Mouse (Mus musculus) neural tube, embryonic 11.5 days (tissue): Measurements from ENCODE around the gene Lhx6. TPM values are rescaled to one million over a fixed set of nuclear protein-coding genes. Genes with fewer than 3 reads are reported as not detected.

Experiments used
- ATAC-seq: fragments of 200-750 bp; cut with Nextera tagmentation; 2 replicates; pipeline ENCODE4 v1.8.0; 2017; ENCODE audit warnings: moderate number of reproducible peaks, mild to moderate bottlenecking, moderate TSS enrichment, moderate library complexity; ENCODE audit not compliant: insufficient read depth, low FRiP score, low TSS enrichment
- DNase-seq: peaks from one replicate; pipeline ENCODE4 v3.0.0-alpha.2; 2015; ENCODE audit warnings: low spot score
- H3K27ac ChIP-seq: fragments of 300-500 bp; sonication (generic); 2 replicates; pipeline ENCODE4 v1.5.1; 2014; ENCODE audit warnings: low read depth, mild to moderate bottlenecking, low read length
- H3K27me3 ChIP-seq: fragments of 300-500 bp; sonication (generic); 2 replicates; pipeline ENCODE4 v1.6.1; 2014; ENCODE audit warnings: mild to moderate bottlenecking, low read length, mixed read lengths; ENCODE audit not compliant: control insufficient read depth, insufficient read depth
- H3K36me3 ChIP-seq: fragments of 300-500 bp; sonication (generic); 2 replicates; pipeline ENCODE4 v1.6.1; 2014; ENCODE audit warnings: mild to moderate bottlenecking, low read length, moderate library complexity, mixed read lengths; ENCODE audit not compliant: control insufficient read depth, insufficient read depth
- H3K4me1 ChIP-seq: fragments of 300-500 bp; sonication (generic); 2 replicates; pipeline ENCODE4 v1.6.1; 2014; ENCODE audit warnings: low read length, mixed read lengths; ENCODE audit not compliant: control insufficient read depth, insufficient read depth
- H3K4me2 ChIP-seq: fragments of 300-500 bp; sonication (generic); 2 replicates; pipeline ENCODE4 v1.6.1; 2014; ENCODE audit warnings: low read depth, mild to moderate bottlenecking, moderate library complexity
- H3K4me3 ChIP-seq: fragments of 300-500 bp; sonication (generic); 2 replicates; pipeline ENCODE4 v1.5.1; 2014; ENCODE audit warnings: low read depth, low read length
- H3K9ac ChIP-seq: fragments of 300-500 bp; sonication (generic); 2 replicates; pipeline ENCODE4 v1.6.1; 2014; ENCODE audit warnings: mild to moderate bottlenecking, low read length
- H3K9me3 ChIP-seq: fragments of 300-500 bp; sonication (generic); 2 replicates; pipeline ENCODE4 v1.6.1; 2016; ENCODE audit warnings: low read length; ENCODE audit not compliant: control insufficient read depth
- WGBS: fragments of 180-500 bp; shearing (Covaris S2); extraction: QIAGEN DNeasy Blood & Tissue Kit; methylation state at CpG from one replicate; pipeline ENCODE4 v1.1.7; 2014; 5-methylcytosine and 5-hydroxymethylcytosine counted together
- polyA plus RNA-seq: library from polyadenylated mRNA; unstranded; fragments of >200 nt; fragmentation: Nextera tagmentation; extraction: Ambion mirVana; gene quantifications from 2 replicates; pipeline ENCODE4 v1.2.1, GENCODE M21; 2014

Gene Lhx6
- polyA plus RNA-seq, 1 experiment from 2014 or later, result 0.72 TPM

DNA sequence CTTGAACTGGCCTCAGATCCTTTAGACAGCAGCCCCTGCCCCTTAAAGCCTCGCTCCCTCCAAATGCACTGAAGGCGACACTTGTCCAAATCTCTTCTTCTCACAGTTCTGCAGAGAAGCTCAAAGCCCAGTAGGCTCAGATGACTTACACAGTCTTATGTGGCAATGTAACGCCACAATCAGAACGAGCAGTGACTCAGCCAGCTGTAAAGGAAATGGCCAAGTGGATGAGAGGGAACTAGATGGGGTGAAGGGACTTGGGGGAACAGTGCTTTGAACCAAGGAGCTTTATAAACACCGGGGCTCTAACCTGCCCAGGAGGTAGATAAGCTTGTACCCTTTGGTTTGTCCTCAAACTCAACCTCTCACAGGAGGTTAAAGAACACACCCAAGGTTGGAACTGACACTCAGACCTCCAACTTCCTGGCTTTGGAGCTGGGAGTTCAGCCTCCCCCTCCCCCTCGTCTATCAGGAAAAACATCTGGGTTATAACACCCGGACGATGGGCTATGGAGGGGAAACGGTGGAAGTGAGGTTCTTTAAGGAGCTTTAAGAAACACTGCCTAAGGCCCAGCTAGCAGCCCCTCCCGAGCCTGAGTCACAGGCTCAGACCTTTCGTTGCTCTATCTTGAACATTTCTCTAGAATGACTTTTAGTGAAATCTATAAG, 69.7 kb downstream of the Lhx6 start:
- no peak for DNase-seq
- Histone ChIP-seq H3K9me3 (no peaks in the 10 kb centered on the region), H3K4me1 (no peaks in the 10 kb centered on the region), H3K27ac (no peak overlapping the region), H3K36me3 (peaks cover 7% of the 10 kb centered on the region; the same call in 1 of the 2 replicates), H3K9ac (no peak overlapping the region), H3K27me3 (no peaks in the 10 kb centered on the region), H3K4me3 (no peak overlapping the region), H3K4me2 (no peak overlapping the region)
- 73% methylated on average over 11 of the region's 11 CpGs for WGBS
- ATAC-seq, result no peak

DNA sequence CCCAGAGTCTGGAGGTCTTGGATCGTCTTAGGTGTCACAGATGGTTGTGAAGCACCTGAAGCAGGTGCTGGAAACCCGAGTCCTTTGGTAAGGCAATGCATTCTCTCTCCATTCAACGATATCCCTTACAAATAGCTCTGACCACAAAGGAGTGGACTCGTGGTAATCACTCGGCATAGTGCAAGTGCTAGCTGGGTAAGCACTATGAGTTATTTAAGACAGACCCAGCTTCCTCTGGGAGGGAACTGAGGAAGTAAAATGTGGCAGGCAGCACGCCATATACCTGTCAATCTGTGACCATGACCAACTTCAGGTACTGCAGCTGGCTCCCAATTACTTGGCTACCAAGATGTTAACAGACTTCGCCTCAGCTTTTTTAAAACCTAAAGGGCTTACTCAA, 70.3 kb downstream of the Lhx6 start:
- DNase-seq, result no peak
- no peak overlapping the region for H3K4me2 ChIP-seq
- H3K27me3 ChIP-seq, result no peaks in the 10 kb centered on the region
- no peaks in the 10 kb centered on the region for H3K4me1 ChIP-seq
- peaks cover 7% of the 10 kb centered on the region; the same call in 1 of the 2 replicates for H3K36me3 ChIP-seq
- WGBS, result 83% methylated on average over 7 of the region's 7 CpGs
- no peaks in the 10 kb centered on the region for H3K9me3 ChIP-seq
- no peak overlapping the region for H3K4me3 ChIP-seq
- H3K9ac ChIP-seq, result no peak overlapping the region
- no peak for ATAC-seq
- H3K27ac ChIP-seq, result no peak overlapping the region

DNA sequence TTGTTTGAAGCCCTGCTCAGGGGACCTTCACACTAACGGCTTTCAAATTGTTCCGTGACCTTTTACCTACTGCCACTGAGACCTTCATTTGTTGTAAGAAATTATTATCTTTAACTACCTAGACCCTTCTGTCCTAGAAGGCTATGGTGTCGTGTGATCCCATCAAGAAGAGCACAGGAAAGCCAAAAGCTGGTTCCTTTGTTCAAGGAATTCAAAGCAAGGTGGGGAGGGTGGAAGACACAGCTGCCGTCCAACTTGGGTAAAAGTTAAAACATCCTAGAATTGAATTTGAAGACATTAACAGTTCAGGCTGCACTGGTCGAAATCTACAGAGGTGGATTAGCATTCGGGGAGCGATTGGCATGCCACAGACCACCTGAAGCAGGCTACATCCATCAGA, 71.2 kb downstream of the Lhx6 start:
- Histone ChIP-seq H3K4me2 (no peak overlapping the region), H3K4me3 (no peak overlapping the region), H3K9ac (no peak overlapping the region), H3K27ac (no peak overlapping the region), H3K27me3 (no peaks in the 10 kb centered on the region), H3K4me1 (no peaks in the 10 kb centered on the region), H3K9me3 (no peaks in the 10 kb centered on the region), H3K36me3 (peaks cover 5% of the 10 kb centered on the region; the same call in 1 of the 2 replicates)
- ATAC-seq (no peak), DNase-seq (no peak)
- WGBS, result 78% methylated on average over 7 of the region's 7 CpGs

DNA sequence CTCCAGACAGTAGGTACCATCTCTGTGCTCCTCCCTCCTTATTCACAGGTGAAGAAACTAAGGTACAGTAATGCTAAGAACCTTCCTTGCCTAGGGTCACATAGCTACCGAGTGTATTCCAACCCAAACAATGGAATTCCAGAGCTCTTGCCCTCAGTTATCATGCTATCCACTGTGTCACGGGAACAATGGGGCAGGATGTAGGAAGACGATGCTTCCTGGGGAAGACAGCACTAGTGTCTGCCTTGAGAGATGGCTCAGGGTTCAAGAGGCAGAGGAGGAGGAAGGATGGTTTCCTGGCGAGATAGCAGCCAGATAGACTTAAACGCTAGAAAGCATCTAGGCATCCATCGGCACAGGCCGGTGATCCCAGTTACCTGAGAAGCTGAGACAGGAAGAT, 72.3 kb downstream of the Lhx6 start:
- Histone ChIP-seq H3K9me3 (no peaks in the 10 kb centered on the region), H3K27ac (no peak overlapping the region), H3K4me3 (no peak overlapping the region), H3K4me1 (no peaks in the 10 kb centered on the region), H3K27me3 (no peaks in the 10 kb centered on the region), H3K4me2 (no peak overlapping the region), H3K36me3 (peaks cover 5% of the 10 kb centered on the region; the same call in 1 of the 2 replicates), H3K9ac (no peak overlapping the region)
- WGBS, result 80% methylated on average over 7 of the region's 7 CpGs
- DNase-seq (no peak), ATAC-seq (no peak)

Other genes with a start within 250 kb of the Lhx6 start
- 1.9 and 2.1 TPM in 2 replicates for gene Ttll11, start 125.5 kb downstream of the Lhx6 start, polyA plus RNA-seq
- gene Ndufa8, start 56.0 kb downstream of the Lhx6 start, polyA plus RNA-seq, result 208 and 210 TPM in 2 replicates
- 0.84 TPM in 1 of 2 replicates, not detected in the other for gene Morn5, start 56.0 kb downstream of the Lhx6 start, polyA plus RNA-seq
- gene Mrrf, start 31.0 kb upstream of the Lhx6 start, polyA plus RNA-seq, result 31.3 and 32.1 TPM in 2 replicates
- 120 and 122 TPM in 2 replicates for gene Rbm18, start 31.4 kb upstream of the Lhx6 start, polyA plus RNA-seq
- 3.9 and 4.5 TPM in 2 replicates for gene Ptgs1, start 125.0 kb upstream of the Lhx6 start, polyA plus RNA-seq